Mouse (Mus musculus): ENCODE measurements at regions not wholly inside any gene's neighbourhood (a gene's known extent, or its start where the extent isn't known, plus 50 kb on each side); places are given as distances from the start of the nearest gene placed in this dataset.

- no peak for DNase-seq
Observed at GRCm38 (mm10) chr3:41290535-41291307, 207.9 kb upstream of the Pgrmc2 start.

GRCm38 (mm10) chr3:41288735-41289134 lies 205.9 kb upstream of the Pgrmc2 start:
- DNase-seq, result no peak

DNA sequence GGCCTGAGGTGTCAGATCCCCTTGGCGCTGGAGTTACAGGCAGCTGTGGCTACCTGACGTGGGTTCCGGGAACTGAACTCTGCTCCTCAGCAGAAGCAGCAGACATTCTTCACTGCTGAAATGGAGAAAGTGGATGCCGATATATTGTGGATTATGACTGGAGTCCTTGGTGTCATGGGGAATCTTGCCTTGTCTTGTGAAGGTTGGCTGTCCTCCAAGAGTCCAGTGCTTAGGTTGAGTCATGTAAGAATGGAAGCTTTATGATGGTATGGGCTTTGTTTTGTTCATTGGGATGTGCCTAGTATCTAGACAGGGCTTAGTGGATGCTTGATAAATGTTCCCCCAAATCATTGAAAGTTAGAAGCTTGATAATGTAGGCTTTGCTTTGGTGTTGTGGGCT lies 205.2 kb upstream of the Pgrmc2 start:
- DNase-seq, result no peak

DNA sequence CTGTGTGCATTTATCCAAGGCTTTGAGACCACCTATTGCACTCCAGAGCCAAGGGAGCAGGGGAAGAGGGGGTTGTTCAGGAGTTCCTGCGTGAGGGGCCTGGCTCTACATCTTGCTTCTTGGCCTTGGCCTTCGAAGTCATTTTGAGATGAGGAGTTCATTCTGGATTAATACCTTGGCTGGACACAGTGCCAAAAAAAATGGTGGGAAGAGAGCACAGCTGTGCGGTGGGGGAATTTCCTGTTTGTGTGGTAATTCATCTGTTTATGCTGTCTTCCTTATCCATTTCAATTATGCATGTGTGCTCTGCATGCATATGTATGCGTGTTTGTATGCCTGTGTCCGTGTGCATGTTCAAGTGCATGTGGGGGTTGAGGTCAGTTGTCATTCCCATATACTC lies 202.5 kb upstream of the Pgrmc2 start:
- no peak for DNase-seq

GRCm38 (mm10) chr3:41284897-41285296 lies 202.1 kb upstream of the Pgrmc2 start:
- DNase-seq, result no peak

DNA sequence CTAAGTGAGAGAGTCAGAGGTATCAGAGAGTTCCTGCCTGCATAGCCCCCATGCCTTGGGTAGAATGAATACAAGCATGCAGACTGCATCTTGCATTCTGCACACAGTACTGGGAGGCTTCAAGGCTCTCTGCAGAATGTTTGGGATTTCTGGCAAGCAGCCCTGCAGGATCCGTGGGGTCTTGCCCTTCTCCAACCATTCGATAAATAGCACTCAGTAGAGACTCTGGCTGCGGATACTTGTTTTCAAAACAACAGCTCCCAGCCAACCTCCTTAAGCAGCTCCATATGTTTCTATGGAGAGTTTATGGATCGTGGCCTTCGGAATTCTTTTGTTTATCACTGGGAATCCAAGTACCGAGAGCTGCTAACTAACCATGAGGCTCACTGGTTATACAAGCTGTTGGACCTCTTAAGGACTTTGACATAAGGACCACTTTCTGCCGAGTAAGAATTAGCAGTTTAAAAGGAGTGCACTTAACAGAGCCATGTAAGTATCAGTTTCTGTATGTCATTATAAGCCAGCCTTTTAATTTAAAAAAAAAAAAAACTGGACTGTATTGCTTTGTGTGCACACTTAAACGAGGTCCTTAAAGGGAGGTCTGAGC lies 199.7 kb upstream of the Pgrmc2 start:
- no peak for DNase-seq

- DNase-seq, result no peak
Observed at GRCm38 (mm10) chr3:41276096-41276495, 193.2 kb upstream of the Pgrmc2 start.

DNA sequence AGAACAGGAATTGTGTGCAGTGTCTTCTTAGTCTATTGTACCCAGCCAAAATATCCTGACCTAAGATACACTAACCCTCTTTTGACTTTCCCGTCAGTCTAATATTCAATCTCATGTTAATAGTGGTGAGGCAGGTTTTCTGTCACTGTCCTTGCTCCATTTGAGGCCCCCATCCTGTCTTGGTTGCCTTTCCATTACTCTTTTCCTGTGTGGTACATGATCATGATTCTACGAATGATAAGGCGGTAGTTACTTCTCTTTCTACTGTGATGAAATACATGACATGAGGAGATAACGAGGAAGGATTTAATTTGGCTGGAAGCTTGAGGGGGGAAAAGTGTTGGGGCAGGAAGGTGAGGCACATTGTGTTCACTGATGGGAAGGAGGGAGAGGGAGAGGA lies 185.7 kb upstream of the Pgrmc2 start:
- no peak for DNase-seq

DNA sequence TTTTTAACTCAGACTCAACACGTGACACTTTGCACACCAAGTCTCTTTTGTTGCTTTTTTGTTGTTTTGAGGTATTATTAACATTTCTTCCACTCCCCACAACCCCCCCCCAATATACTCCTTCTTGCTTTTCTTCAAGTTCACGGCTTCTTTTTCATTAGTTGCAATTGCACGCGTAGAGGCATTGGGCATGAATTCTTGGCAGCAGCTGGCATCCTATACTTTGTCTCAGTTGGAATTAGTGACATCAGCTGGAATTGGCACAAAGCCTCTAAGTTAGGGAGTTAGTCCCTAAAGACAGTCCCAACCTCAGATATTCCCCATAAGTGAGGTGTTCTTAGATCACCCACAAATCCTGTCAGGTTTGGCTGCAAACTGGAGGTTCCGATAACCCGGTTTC lies 183.4 kb upstream of the Pgrmc2 start:
- DNase-seq, result no peak

- DNase-seq, result no peak
Observed at GRCm38 (mm10) chr3:41265399-41265798, 182.6 kb upstream of the Pgrmc2 start.

- DNase-seq, result no peak
Observed at GRCm38 (mm10) chr3:41258291-41258690, 175.4 kb upstream of the Pgrmc2 start.

DNA sequence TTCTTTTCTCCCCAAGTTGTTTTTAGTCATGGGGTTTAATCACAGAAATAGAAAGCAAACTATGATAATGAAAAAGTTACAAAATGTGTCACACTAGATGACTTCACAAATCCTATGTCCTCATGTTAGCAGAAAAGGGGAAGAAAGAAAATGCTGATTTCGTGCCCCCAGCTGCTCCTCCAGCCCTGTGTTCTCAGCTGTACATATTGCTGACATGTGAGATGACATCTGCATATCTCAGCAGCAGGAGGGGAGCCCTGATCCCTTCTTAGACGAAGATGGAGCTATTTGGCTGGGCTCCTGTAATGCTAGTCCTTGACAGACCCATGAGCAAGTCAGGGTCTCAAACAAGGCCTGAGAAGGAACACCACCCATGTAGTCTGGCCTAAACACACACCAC lies 162.1 kb upstream of the Pgrmc2 start:
- DNase-seq, result no peak

DNA sequence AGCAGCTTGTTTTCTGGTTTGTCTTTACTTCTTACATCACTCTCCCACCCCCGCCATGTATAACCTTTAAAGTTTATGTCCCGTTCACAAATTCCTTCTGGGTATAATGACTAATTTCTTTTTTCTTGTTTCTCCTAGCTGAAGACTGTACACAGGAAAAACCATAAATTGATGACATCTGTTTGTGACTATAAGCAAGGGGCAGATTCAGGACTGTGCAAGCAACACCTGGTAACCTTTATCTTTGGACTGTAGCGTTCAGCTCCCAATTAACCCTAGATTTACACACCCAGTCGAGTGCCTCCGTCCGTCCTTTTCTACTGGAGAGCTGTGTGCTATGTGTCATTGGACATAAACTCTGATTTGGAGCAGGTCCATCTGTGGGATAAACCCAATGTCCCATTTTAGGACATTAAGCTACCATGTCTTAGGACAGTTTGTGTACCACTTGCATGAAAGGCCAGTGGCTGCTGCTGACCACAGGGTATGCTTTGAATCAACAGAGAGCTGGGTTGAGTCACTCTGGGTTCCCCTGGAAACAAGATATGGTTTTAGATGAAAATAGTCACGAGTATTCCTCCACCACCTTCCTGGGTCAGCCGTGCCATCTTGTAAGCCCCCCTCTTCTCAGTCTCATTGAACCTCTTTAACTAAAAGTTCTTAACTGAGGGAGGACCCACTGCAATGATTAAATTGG lies 159.2 kb upstream of the Pgrmc2 start:
- DNase-seq, result no peak

- no peak for DNase-seq
Observed at GRCm38 (mm10) chr3:41239801-41240200, 157.0 kb upstream of the Pgrmc2 start.

- DNase-seq, result no peak
Observed at GRCm38 (mm10) chr3:41239246-41239645, 156.4 kb upstream of the Pgrmc2 start.

- DNase-seq, result no peak
Observed at GRCm38 (mm10) chr3:41238046-41238445, 155.2 kb upstream of the Pgrmc2 start.

DNA sequence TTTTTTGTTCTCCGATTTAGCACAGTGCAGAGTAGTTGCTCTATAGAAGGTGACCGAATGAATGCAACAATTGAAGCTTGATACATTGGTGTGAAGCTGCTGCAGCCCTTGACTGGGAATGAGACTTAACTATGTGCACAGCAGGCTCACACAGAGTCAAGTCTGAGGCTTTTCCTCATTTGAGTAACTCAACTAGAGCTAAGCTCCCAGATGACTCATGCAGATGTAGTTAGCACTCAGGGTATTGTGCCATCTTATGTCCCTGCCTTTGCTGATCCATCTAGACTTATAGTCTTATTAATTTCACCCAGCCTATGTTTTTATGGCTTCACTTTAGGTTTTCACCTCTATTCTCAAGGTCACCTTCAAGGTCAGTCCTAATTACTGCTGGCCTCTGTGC lies 152.8 kb upstream of the Pgrmc2 start:
- no peak for DNase-seq

DNA sequence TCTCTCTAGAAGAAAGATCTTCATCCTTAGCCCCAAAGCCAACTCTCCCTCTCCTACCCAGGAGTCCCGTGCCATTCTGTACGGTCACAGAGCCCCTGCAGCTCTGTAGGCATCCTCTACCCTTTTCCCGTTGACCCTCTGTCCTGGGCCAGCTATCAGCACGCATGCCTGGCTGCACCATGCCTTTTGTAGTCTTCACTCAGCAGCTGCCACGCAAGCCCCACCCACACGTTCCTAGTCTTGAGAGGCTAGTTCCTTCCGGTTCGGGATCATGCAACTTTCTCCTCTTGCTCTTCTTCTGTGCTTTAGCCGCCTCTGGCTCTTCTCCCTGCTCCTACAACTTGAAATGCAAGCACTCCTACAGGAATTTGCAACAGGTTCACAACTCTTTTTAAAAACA lies 152.1 kb upstream of the Pgrmc2 start:
- peak; percentile 55 for DNase-seq

DNA sequence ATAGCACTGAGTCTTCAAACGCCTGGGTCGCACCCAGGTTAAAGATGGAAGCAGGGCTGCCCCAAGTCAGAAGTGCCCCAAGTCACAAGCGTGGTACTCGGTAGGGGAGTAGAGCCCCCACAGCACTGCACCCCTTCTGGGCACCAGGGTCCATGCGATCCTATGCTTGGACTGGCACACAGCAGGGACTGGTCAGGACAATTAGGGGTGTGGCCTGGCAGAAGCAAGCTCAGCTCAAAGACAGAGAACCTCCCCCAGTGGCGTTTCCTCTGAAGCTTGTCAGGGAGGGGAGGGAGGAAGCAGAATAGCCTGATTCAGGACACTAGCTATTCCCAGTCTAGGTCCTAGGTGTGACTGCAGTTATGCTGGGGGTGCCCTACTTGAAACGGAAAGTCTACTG lies 151.3 kb upstream of the Pgrmc2 start:
- no peak for DNase-seq

GRCm38 (mm10) chr3:41233439-41233838 lies 150.6 kb upstream of the Pgrmc2 start:
- DNase-seq, result no peak

GRCm38 (mm10) chr3:41230961-41231377 lies 148.1 kb upstream of the Pgrmc2 start:
- no peak for DNase-seq

- no peak for DNase-seq
Observed at GRCm38 (mm10) chr3:41229493-41229892, 146.6 kb upstream of the Pgrmc2 start.

GRCm38 (mm10) chr3:41228536-41228935 lies 145.7 kb upstream of the Pgrmc2 start:
- DNase-seq, result peak; percentile 48

GRCm38 (mm10) chr3:41220746-41221145 lies 137.9 kb upstream of the Pgrmc2 start:
- no peak for DNase-seq

All from thymus, postnatal 4 days (tissue).